In genomic region chr10:39096981-39097380, GRCm38 (mm10) we compare ENCODE assay signal across 9 mouse cellular contexts. TPM values are rescaled to one million over a fixed set of nuclear protein-coding genes. Genes with fewer than 3 reads are reported as not detected.
DNase-seq lines count a peak whose midpoint lies in the region; ATAC-seq lines count a peak whose summit lies in the region.
"Had no signal": no experiment of that assay in that cellular context is flagged by ENCODE, and none has a peak within 500 bp of the region (broad histone marks: within the 10 kb centered on the region; RNA-seq: fewer than 3 reads in every experiment).

No protein-coding gene starts in this region.

- H3K27ac ChIP-seq in limb, embryonic 11.5 days (replicated peaks; ENCODE audit: low read depth, low read length), result no peak overlapping the region
- H3K27ac ChIP-seq in limb, embryonic 10.5 days, result no peak overlapping the region
- H3K27ac ChIP-seq in intestine, embryonic 15.5 days, result no peak overlapping the region
- H3K27ac ChIP-seq: stomach, embryonic 15.5 days had no signal

- no peaks in the 10 kb centered on the region for H3K27me3 ChIP-seq in limb, embryonic 11.5 days (ENCODE audit: control insufficient read depth, insufficient read depth, low read length)
- H3K27me3 ChIP-seq in limb, embryonic 10.5 days (ENCODE audit: low read depth, poor library complexity, severe bottlenecking), result no peaks in the 10 kb centered on the region
- no peaks in the 10 kb centered on the region for H3K27me3 ChIP-seq in intestine, embryonic 15.5 days (replicated peaks)
- H3K27me3 ChIP-seq: stomach, embryonic 15.5 days had no signal

- no peak for ATAC-seq in limb, embryonic 11.5 days (ENCODE audit: insufficient number of reproducible peaks, low FRiP score, low TSS enrichment, low read depth)
- no peak for ATAC-seq in intestine, embryonic 15.5 days

- no peak overlapping the region for H3K4me3 ChIP-seq in limb, embryonic 11.5 days (ENCODE audit: low read depth, low read length)
- H3K4me3 ChIP-seq in limb, embryonic 10.5 days, result no peak overlapping the region
- no peak overlapping the region for H3K4me3 ChIP-seq in intestine, embryonic 15.5 days (replicated peaks)
- H3K4me3 ChIP-seq: stomach, embryonic 15.5 days had no signal

- no peaks in the 10 kb centered on the region for H3K4me1 ChIP-seq in limb, embryonic 11.5 days (ENCODE audit: control insufficient read depth, insufficient read depth, low read length)
- no peaks in the 10 kb centered on the region for H3K4me1 ChIP-seq in limb, embryonic 10.5 days
- H3K4me1 ChIP-seq in intestine, embryonic 15.5 days (replicated peaks), result no peaks in the 10 kb centered on the region
- H3K4me1 ChIP-seq: stomach, embryonic 15.5 days had no signal

- H3K4me2 ChIP-seq in limb, embryonic 11.5 days (ENCODE audit: low read depth, severe bottlenecking), result no peak overlapping the region
- H3K4me2 ChIP-seq in intestine, embryonic 15.5 days (replicated peaks), result no peak overlapping the region
- H3K4me2 ChIP-seq: stomach, embryonic 15.5 days had no signal

- H3K36me3 ChIP-seq in limb, embryonic 11.5 days (ENCODE audit: control insufficient read depth, insufficient read depth, low read length), result no peaks in the 10 kb centered on the region
- H3K36me3 ChIP-seq in limb, embryonic 10.5 days, result peaks cover 53% of the 10 kb centered on the region
- H3K36me3 ChIP-seq in intestine, embryonic 15.5 days, result no peaks in the 10 kb centered on the region; the same call in 1 of the 2 replicates

- no peaks in the 10 kb centered on the region for H3K9me3 ChIP-seq in limb, embryonic 11.5 days (ENCODE audit: control insufficient read depth, low read length)
- no peaks in the 10 kb centered on the region for H3K9me3 ChIP-seq in limb, embryonic 10.5 days (replicated peaks)
- no peaks in the 10 kb centered on the region for H3K9me3 ChIP-seq in intestine, embryonic 15.5 days
- H3K9me3 ChIP-seq: stomach, embryonic 15.5 days had no signal

- DNase-seq in embryo, embryonic 10.5 days (ENCODE audit: low spot score), result peak; percentile 22
- no peak for DNase-seq in embryo, embryonic 9.5 days (ENCODE audit: extremely low spot score)
- DNase-seq in limb, embryonic 11.5 days (ENCODE audit: low spot score), result peak; percentile 49
- DNase-seq in limb, embryonic 10.5 days (ENCODE audit: low spot score), result no peak
- peak; percentile 70 for DNase-seq in ZHBTc4 (ENCODE audit: low read depth, low spot score)
- peak; percentile 32 to 61 for DNase-seq in heart, postnatal 10 days
- peak; percentile 48 for DNase-seq in right cerebral cortex, postnatal 4 days

- 91% methylated on average over 9 of the region's 9 CpGs for WGBS in limb, embryonic 11.5 days
- 86% methylated on average over 9 of the region's 9 CpGs for WGBS in limb, embryonic 10.5 days
- WGBS in intestine, embryonic 15.5 days, result 87% methylated on average over 9 of the region's 9 CpGs

- no peak overlapping the region for H3K9ac ChIP-seq in limb, embryonic 11.5 days (ENCODE audit: low read length)
- no peak overlapping the region for H3K9ac ChIP-seq in intestine, embryonic 15.5 days
- H3K9ac ChIP-seq: stomach, embryonic 15.5 days had no signal

- intact Hi-C loops in heart, postnatal 10 days (cut with DNase I), result no loop called here

RNA-seq across cellular contexts. Expression of gene Fam229b, which starts 36.7 kb away (rescaled TPM):
- polyA plus RNA-seq in limb, embryonic 11.5 days (2014; fragmentation: Nextera tagmentation; extraction: Ambion mirVana), result 9.8 and 10.6 TPM in 2 replicates
- 8.3 and 8.5 TPM in 2 replicates for polyA plus RNA-seq in limb, embryonic 10.5 days (2016; fragmentation: Nextera tagmentation; extraction: Ambion mirVana)
- total RNA-seq in heart, postnatal 10 days (2021), result 1 to 10 TPM; 4.6 to 5.0 TPM
- 6.7 and 8.2 TPM in 2 replicates for polyA plus RNA-seq in intestine, embryonic 15.5 days (2015; fragmentation: Nextera tagmentation; extraction: Ambion mirVana)

RNA-seq across cellular contexts. Expression of gene Tube1, which starts 36.8 kb away (rescaled TPM):
- polyA plus RNA-seq in limb, embryonic 11.5 days (2014; fragmentation: Nextera tagmentation; extraction: Ambion mirVana), result 26.7 and 27.0 TPM in 2 replicates
- 25.8 and 26.1 TPM in 2 replicates for polyA plus RNA-seq in limb, embryonic 10.5 days (2016; fragmentation: Nextera tagmentation; extraction: Ambion mirVana)
- 1 to 10 TPM; 2.3 to 2.7 TPM for total RNA-seq in heart, postnatal 10 days (2021)
- 11.5 and 14.7 TPM in 2 replicates for polyA plus RNA-seq in intestine, embryonic 15.5 days (2015; fragmentation: Nextera tagmentation; extraction: Ambion mirVana)

Comparison
In these comparisons a context has a peak if more than half of its experiments do, and no peak if none do; other contexts are left out.
1. DNase-seq: peak in embryo, embryonic 10.5 days (single experiment), limb, embryonic 11.5 days (single experiment), ZHBTc4 (single experiment), heart, postnatal 10 days (2 of 2) and right cerebral cortex, postnatal 4 days (single experiment); none in embryo, embryonic 9.5 days (single experiment) and limb, embryonic 10.5 days (single experiment).